Mouse (Mus musculus): ENCODE measurements around the gene Pigl. TPM values are rescaled to one million over a fixed set of nuclear protein-coding genes. Genes with fewer than 3 reads are reported as not detected.

Pigl gene
- total RNA-seq, 2 experiments from 2014 or later = 6.3 to 6.5 TPM

- DNase-seq (ENCODE audit: low spot score in 2 of 2) = no peak
These were observed 98.9 kb downstream of the Pigl start for GRCm38 (mm10) chr11:62557205-62557604.

- no peak for DNase-seq (ENCODE audit: low spot score in 2 of 2)
These were observed 99.9 kb downstream of the Pigl start for GRCm38 (mm10) chr11:62558152-62558551.

- no peak for DNase-seq (ENCODE audit: low spot score in 2 of 2)
These were observed 100.8 kb downstream of the Pigl start for GRCm38 (mm10) chr11:62558961-62559646.

- no peak for DNase-seq (ENCODE audit: low spot score in 2 of 2)
These were observed 102.3 kb downstream of the Pigl start for GRCm38 (mm10) chr11:62560463-62561016.

- DNase-seq (ENCODE audit: low spot score in 2 of 2) = no peak
These were observed 105.3 kb downstream of the Pigl start for GRCm38 (mm10) chr11:62563590-62563989.

Other genes starting within 250 kb of the Pigl start
- gene Adora2b, start 209.5 kb upstream of the Pigl start, total RNA-seq (2021) = 1 to 10 TPM; 6.6 to 7.6 TPM
- 10 to 100 TPM; 11.5 to 13.2 TPM for gene Zswim7, start 177.1 kb upstream of the Pigl start, total RNA-seq (2021)
- gene Ttc19, start 177.0 kb upstream of the Pigl start, total RNA-seq (2021) = 10 to 100 TPM; 87.2 to 88.5 TPM
- gene Ncor1, start 81 bp downstream of the Pigl start, total RNA-seq (2021) = 100 to 1,000 TPM; 268 to 281 TPM
- gene Cenpv, start 80.8 kb downstream of the Pigl start, total RNA-seq (2021) = 10 to 100 TPM; 37.5 to 42.7 TPM
- 1,000 to 10,000 TPM; 1,877 to 1,910 TPM for gene Ubb, start 92.7 kb downstream of the Pigl start, total RNA-seq (2021)
- 10 to 100 TPM; 12.8 to 14.9 TPM for gene Trpv2, start 116.0 kb downstream of the Pigl start, total RNA-seq (2021)
- 1 to 10 TPM; 8.5 to 8.7 TPM for gene Lrrc75a, start 190.1 kb downstream of the Pigl start, total RNA-seq (2021)
- 10 to 100 TPM; 14.2 to 15.9 TPM for gene Mmgt2, start 190.2 kb downstream of the Pigl start, total RNA-seq (2021)

Data from layer of hippocampus, adult 18-20 months (tissue).